Mouse (Mus musculus) heart, postnatal 0 days (tissue): ENCODE results near the gene Sorbs2. TPM values are rescaled to one million over a fixed set of nuclear protein-coding genes. Genes with fewer than 3 reads are reported as not detected.
A peak's percentile ranks its signal among the peaks of the same experiment; 100 is the strongest.

Source experiments
- ATAC-seq: fragments of 200-750 bp; cut with Nextera tagmentation; 2 replicates; pipeline ENCODE4 v1.8.0; 2017; ENCODE audit warnings: low read depth, moderate number of reproducible peaks, moderate library complexity; ENCODE audit not compliant: insufficient read depth
- DNase-seq: peaks from one replicate; pipeline ENCODE4 v3.0.0-alpha.2; 2016; ENCODE audit warnings: low spot score
- H3K27ac ChIP-seq: fragments of 300-500 bp; sonication (generic); 2 replicates; pipeline ENCODE4 v1.5.1; 2014; ENCODE audit warnings: low read depth, mild to moderate bottlenecking
- H3K27me3 ChIP-seq: fragments of 300-500 bp; sonication (generic); 2 replicates; pipeline ENCODE4 v1.6.1; 2014; ENCODE audit warnings: low read length, mixed read lengths; ENCODE audit not compliant: control insufficient read depth, insufficient read depth
- H3K36me3 ChIP-seq: fragments of 300-500 bp; sonication (generic); replicated peaks from 2 replicates; pipeline ENCODE4 v1.6.1; 2014; ENCODE audit warnings: low read length, mixed read lengths; ENCODE audit not compliant: control insufficient read depth, insufficient read depth
- H3K4me1 ChIP-seq: fragments of 300-500 bp; sonication (generic); 2 replicates; pipeline ENCODE4 v1.6.1; 2014; ENCODE audit warnings: antibody characterized with exemption; ENCODE audit not compliant: control insufficient read depth, insufficient read depth
- H3K4me2 ChIP-seq: fragments of 300-500 bp; sonication (generic); 2 replicates; pipeline ENCODE4 v1.6.1; 2014; ENCODE audit warnings: low read depth, mild to moderate bottlenecking, low read length, moderate library complexity
- H3K4me3 ChIP-seq: fragments of 300-500 bp; sonication (generic); 2 replicates; pipeline ENCODE4 v1.5.1; 2014; ENCODE audit warnings: low read depth, low read length
- H3K9ac ChIP-seq: fragments of 300-500 bp; sonication (generic); replicated peaks from 2 replicates; pipeline ENCODE4 v1.6.1; 2014; ENCODE audit warnings: low read depth, low read length, mixed read lengths
- H3K9me3 ChIP-seq: fragments of 300-500 bp; sonication (generic); replicated peaks from 2 replicates; pipeline ENCODE4 v1.6.1; 2016; ENCODE audit warnings: low read length; ENCODE audit not compliant: control insufficient read depth
- CTCF ChIP-seq: IDR thresholded peaks from 2 replicates; pipeline ENCODE4 v1.5.1; 2016; ENCODE audit warnings: antibody characterized with exemption, control low read depth, low read depth
- EP300 ChIP-seq: IDR thresholded peaks from 2 replicates; pipeline ENCODE4 v1.6.1; 2016; ENCODE audit warnings: antibody characterized with exemption, low read depth
- WGBS: fragments of 180-500 bp; shearing (Covaris S2); extraction: QIAGEN DNeasy Blood & Tissue Kit; methylation state at CpG from one replicate; pipeline ENCODE4 v1.1.7; 2014; 5-methylcytosine and 5-hydroxymethylcytosine counted together
- polyA plus RNA-seq: library from polyadenylated mRNA; unstranded; fragments of >200 nt; fragmentation: Nextera tagmentation; extraction: Ambion mirVana; gene quantifications from 2 replicates; pipeline ENCODE4 v1.2.1, GENCODE M21; 2015
- total RNA-seq: library from RNA; depleted of rRNA; stranded (reverse); fragments of >200 nt; gene quantifications from 2 replicates; pipeline ENCODE4 v1.2.3, GENCODE M21; 2014; ENCODE audit warnings: low replicate concordance

Gene Sorbs2
- total and polyA plus RNA-seq, 2 experiments from 2014 or later = 228 to 385 TPM

DNA sequence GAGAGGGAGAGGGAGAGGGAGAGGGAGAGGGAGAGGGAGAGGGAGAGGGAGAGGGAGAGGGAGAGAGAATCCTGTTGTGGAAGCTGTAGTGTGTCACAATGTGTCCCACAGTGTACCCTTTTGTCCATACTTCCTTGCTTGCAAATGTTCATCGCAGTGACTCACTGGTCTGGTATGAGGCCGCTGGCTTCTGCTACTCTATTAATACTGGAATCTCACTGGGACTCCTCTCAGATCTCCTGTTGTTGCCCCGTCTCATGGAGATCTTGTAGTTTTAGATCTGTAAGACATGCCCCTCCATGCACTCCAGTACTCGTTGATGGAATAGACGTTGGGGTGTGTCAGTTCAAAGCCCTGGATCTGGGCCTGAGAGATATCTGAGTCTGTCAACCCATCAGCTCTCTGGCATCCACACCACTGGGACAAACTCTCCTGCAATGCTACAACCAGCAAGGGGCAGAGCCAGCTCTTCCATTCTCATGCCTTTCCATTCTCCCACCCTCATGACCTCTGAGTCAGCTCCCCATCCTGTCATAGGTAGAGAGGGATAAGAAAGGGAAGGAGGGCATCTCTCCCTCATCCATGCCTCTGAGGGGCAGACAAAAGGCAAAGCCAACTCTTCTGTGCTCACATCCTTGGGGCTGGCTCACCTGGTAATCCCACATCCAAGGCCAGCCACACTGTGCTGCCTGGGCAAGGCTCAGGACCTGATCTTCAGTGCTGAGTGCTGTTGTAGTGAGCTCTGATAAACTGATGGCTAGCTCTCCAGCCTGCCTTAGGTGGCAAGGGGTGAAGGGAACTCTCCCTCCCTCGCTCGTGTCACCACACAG is 72.3 kb downstream of the Sorbs2 start:
- Histone ChIP-seq H3K4me3 (no peak overlapping the region), H3K4me2 (no peak overlapping the region)
- peak; percentile 84 for ATAC-seq

GRCm38 (mm10) chr8:45580544-45580866 is 72.9 kb downstream of the Sorbs2 start:
- H3K27ac ChIP-seq = peak overlapping the region; percentile 85
- no peak overlapping the region for H3K9ac ChIP-seq
- TF ChIP-seq CTCF (no peak), EP300 (no peak)
- ATAC-seq (peak; percentile 2; the same call in 1 of the 2 replicates), DNase-seq (no peak)
- H3K36me3 ChIP-seq = no peaks in the 10 kb centered on the region
- H3K4me3 ChIP-seq = no peak overlapping the region
- H3K4me1 ChIP-seq = peaks cover 27% of the 10 kb centered on the region
- no peak overlapping the region for H3K4me2 ChIP-seq
- no peaks in the 10 kb centered on the region for H3K27me3 ChIP-seq
- no peaks in the 10 kb centered on the region for H3K9me3 ChIP-seq
- 35% methylated on average over 3 of the region's 3 CpGs for WGBS

More for the DNA sequence above, 72.3 kb downstream of the Sorbs2 start:
- H3K9me3 ChIP-seq = no peaks in the 10 kb centered on the region
- peak; percentile 72 for DNase-seq
- H3K27me3 ChIP-seq = no peaks in the 10 kb centered on the region
- WGBS = 21% methylated on average over 7 of the region's 7 CpGs
- H3K4me1 ChIP-seq = peaks cover 22% of the 10 kb centered on the region
- H3K27ac ChIP-seq = peak overlapping the region; percentile 85
- no peaks in the 10 kb centered on the region for H3K36me3 ChIP-seq
- no peak overlapping the region for H3K9ac ChIP-seq
- TF ChIP-seq CTCF = no peak
- no peak for TF ChIP-seq EP300

GRCm38 (mm10) chr8:45583856-45584255 is 76.3 kb downstream of the Sorbs2 start:
- Histone ChIP-seq H3K27ac (peak overlapping the region; percentile 73; the same call in 1 of the 2 replicates), H3K4me1 (peaks cover 28% of the 10 kb centered on the region), H3K4me2 (no peak overlapping the region), H3K36me3 (no peaks in the 10 kb centered on the region), H3K27me3 (no peaks in the 10 kb centered on the region), H3K9ac (no peak overlapping the region), H3K4me3 (no peak overlapping the region), H3K9me3 (no peaks in the 10 kb centered on the region)
- ATAC-seq (no peak), DNase-seq (no peak)
- 65% methylated on average over 1 of the region's 1 CpGs for WGBS
- TF ChIP-seq EP300 (no peak), CTCF (no peak)

- H3K4me2 ChIP-seq = no peak overlapping the region
- H3K4me3 ChIP-seq = no peak overlapping the region
- H3K27me3 ChIP-seq = no peaks in the 10 kb centered on the region
- DNase-seq = no peak
- no peak overlapping the region for H3K9ac ChIP-seq
- peaks cover 28% of the 10 kb centered on the region for H3K4me1 ChIP-seq
- H3K27ac ChIP-seq = peak overlapping the region; percentile 73
- no peak for ATAC-seq
- 89% methylated on average over 9 of the region's 9 CpGs for WGBS
- TF ChIP-seq CTCF (no peak), EP300 (no peak)
- H3K36me3 ChIP-seq = no peaks in the 10 kb centered on the region
- H3K9me3 ChIP-seq = no peaks in the 10 kb centered on the region
Observed at GRCm38 (mm10) chr8:45584390-45585052, 76.9 kb downstream of the Sorbs2 start.

DNA sequence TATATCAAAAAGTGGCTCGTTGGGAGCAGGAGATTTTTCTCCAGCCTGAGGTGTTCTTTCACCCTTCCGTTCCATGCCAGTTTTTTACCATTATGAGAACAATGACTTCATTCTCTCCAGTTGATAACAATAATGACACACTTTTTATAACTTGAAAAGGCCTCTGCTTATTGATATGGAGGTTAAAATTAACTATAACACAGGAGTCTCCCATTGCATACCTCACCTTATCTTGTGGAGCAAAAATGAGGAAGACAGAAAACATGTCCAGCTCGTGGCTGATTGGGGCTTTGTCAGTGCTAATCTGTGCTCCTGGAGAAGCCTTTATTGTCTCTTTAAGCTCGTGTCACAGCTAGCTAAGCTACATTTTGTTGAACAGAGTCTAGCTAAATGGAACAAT is 77.6 kb downstream of the Sorbs2 start:
- H3K4me1 ChIP-seq = peaks cover 24% of the 10 kb centered on the region
- ATAC-seq (peak; percentile 34; the same call in 1 of the 2 replicates), DNase-seq (peak; percentile 38)
- H3K9me3 ChIP-seq = no peaks in the 10 kb centered on the region
- H3K4me2 ChIP-seq = no peak overlapping the region
- no peaks in the 10 kb centered on the region for H3K27me3 ChIP-seq
- TF ChIP-seq CTCF (no peak), EP300 (0 out of 2 replicates have a peak, but pooled peaks have one; percentile 22)
- no peak overlapping the region for H3K9ac ChIP-seq
- no peaks in the 10 kb centered on the region for H3K36me3 ChIP-seq
- H3K4me3 ChIP-seq = no peak overlapping the region
- 16% methylated on average over 4 of the region's 4 CpGs for WGBS
- H3K27ac ChIP-seq = peak overlapping the region; percentile 73
